Mouse (Mus musculus): Measurements from ENCODE around the gene Ksr1.

The Ksr1 gene

GRCm38 (mm10) chr11:79045231-79045630 lies 101.0 kb downstream of the Ksr1 start:
- no peak for DNase-seq (ENCODE audit: low spot score in 2 of 2)

- DNase-seq (ENCODE audit: low spot score in 2 of 2): no peak
Observed at GRCm38 (mm10) chr11:79044798-79045197, 101.4 kb downstream of the Ksr1 start.

DNA sequence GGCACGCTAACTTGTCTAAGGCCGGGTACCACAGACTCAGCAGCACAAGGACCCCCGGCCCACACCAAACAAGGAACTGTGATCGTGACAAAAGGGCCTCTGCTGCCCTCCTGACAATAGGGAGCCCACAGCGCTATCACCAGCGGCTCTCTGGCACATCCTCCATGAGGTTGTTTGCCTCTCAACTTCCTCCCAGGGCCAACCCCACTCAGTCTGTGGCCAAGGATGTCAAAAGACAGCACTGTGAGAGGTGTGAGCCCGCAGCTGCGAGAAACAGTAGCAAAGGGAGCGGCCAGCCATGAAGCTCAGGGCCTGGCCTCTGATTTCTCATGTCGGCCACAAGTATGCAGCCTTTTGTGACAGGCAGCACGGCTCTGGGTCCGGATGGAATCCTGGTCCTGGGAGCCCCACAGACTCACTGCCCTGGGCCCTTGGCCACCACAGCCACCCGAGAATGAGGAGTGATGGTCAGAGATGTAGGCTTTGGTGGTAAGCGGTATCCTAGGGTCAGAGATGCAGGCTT lies 104.2 kb downstream of the Ksr1 start:
- no peak for DNase-seq (ENCODE audit: low spot score in 2 of 2)

DNA sequence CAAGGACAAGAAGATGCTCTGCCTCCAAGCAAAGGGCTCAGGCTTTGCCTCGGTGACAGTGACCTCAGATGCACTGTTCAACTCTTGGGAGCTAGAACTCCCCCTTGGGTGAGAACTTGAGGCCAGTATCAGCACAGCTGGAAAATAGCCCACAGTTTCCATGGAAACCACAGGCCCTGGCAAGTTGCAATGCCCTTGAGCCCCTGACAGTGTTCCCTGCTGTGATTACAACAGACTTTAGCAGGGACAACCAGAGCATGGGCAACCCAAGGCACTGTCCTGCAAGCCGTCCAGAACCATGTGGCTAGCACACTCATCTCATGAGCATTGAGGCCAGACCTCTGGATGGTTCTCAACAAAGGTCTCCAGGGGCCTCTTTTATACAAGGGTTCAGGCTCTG lies 106.7 kb downstream of the Ksr1 start:
- peak; percentile 22 to 25 for DNase-seq (ENCODE audit: low spot score in 2 of 2)

GRCm38 (mm10) chr11:79037555-79037954 lies 108.7 kb downstream of the Ksr1 start:
- no peak for DNase-seq (ENCODE audit: low spot score in 2 of 2)

DNA sequence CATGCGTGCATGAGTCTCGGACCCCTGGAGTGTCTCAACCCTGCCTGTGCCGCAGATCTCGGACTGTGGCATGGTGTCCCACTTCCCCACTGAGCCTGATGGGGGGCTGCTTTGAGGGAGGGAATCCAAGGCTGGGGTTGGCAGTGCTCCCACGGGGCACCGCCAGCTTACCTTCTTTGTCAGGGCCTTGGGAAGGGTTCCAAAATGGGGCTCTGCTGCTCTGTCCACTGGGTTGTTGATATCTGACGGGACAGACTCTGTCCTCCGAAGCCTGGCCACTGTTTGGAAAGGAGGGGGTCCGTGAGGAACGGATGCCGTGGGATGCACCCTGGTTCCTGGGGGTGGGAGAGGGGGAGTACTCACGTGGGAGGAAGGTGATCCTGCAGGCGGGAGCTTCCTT lies 109.9 kb downstream of the Ksr1 start:
- DNase-seq (ENCODE audit: low spot score in 2 of 2): no peak

GRCm38 (mm10) chr11:79033636-79034035 lies 112.6 kb downstream of the Ksr1 start:
- no peak for DNase-seq (ENCODE audit: low spot score in 2 of 2)

- DNase-seq (ENCODE audit: low spot score in 2 of 2): no peak
Observed at GRCm38 (mm10) chr11:79033021-79033420, 113.2 kb downstream of the Ksr1 start.

DNA sequence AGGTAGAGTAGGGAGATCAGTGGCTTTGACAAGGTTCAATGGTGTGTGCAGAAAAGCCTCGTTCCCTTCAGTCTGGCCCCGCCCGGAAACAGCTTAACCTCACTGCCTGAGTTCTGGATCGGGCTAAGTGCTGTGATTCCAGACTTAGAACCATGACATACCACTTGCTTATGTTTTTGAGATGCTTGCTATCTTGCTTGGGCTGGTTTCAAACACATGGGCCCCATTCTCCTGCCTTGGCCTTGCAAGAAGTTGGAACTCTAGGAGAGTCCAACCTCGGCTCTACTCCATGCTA lies 114.8 kb downstream of the Ksr1 start:
- no peak for DNase-seq (ENCODE audit: low spot score in 2 of 2)

- DNase-seq (ENCODE audit: low spot score in 2 of 2): peak; percentile 86 to 88
Observed at GRCm38 (mm10) chr11:79030570-79031451, 115.4 kb downstream of the Ksr1 start.

DNA sequence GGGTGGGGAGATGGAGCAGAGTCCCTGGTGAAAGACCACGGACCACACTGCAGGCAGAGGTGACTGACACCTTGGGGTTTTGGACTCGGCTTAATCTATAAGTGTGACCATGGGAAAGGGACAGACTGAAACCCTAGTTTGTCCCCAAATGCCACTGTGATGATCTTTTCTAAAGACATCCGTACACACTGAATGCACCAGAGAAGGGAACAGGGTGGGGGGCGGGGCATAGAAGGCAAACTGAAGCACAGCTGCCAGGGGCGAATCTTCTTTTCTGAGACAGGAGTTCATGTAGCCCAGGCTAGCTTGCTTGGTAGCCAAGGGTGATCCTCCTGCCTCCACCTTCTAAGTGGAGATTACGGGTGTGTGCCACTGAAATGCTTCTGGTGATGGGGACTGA lies 122.5 kb downstream of the Ksr1 start:
- DNase-seq (ENCODE audit: low spot score in 2 of 2): no peak

- DNase-seq (ENCODE audit: low spot score in 2 of 2): no peak
Observed at GRCm38 (mm10) chr11:79023342-79023741, 122.9 kb downstream of the Ksr1 start.

DNA sequence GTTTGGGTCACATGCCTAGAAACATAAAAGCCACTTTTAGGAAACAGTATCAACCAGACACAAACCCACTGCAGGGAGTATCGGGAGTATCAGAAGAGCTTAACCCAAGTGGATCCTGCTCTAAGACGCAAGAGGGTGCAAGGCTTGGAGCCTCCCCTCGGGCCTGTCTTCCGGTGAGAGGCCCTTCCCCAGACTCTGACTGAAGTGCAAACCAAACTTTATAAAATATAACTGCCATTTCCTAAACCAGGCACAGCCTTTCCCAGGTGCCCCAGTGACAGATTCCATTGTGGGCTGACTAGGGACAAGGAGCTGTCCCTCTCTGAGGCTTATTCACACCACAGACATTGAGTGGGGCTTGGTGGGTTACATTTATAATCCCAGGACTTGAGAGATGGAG lies 123.4 kb downstream of the Ksr1 start:
- no peak for DNase-seq (ENCODE audit: low spot score in 2 of 2)

DNA sequence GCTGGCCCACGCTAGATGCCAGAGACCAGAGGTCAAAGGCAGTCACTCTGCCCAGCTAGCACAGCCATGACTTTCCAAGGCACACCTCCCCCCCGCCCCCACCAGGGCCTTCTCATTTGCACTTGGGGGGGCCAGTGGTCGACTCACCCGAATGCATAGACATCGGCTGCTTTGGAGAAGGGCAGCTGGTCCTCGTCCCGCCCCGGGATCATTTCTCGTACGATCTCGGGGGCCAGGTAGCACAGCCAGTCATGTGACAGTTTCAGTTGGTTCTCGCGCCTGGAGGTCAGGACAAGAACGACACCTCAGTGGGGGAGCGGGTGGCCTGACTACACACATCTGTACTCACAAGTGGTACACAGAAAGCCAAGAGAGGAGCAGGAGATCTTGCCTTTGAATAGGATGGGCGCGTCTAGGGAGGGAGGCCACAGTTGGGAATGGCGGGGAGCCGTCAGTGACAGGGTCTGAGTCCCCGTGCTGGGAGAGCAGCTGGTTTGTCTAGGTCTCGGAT lies 125.6 kb downstream of the Ksr1 start:
- DNase-seq (ENCODE audit: low spot score in 2 of 2): no peak

DNA sequence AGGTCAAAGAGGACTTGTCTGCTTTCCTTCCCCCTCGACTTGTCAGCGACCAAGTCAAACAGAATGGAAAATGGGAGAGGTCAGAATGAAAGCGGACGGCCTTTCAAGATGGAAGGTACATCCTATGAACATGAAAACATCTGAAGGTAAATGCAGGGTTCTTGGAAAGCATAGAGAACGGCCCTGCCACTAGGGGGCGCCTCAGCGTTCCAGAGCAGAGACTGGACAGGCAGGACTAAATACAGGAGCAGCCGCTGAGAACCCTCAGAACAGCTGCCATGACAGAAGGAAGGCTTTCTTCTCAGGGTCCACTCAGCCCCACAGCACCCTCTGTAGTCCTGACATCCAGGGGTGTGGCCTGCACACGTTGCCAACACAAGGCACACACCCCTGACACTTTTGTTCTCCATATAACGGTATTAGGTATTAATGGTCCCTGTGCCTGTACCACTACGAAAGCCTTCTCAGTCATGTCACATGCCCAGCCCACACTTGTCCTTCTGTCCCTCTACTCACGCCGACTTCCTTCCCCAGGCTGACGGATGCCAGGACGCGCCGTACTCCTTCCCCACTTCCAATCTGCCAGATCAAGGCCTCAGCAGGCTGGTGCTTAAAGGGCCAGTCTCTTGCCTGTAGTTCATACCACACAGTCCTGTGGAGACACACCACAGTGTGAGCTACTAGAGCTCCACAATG lies 126.2 kb downstream of the Ksr1 start:
- DNase-seq (ENCODE audit: low spot score in 2 of 2): peak; percentile 31 to 40

DNA sequence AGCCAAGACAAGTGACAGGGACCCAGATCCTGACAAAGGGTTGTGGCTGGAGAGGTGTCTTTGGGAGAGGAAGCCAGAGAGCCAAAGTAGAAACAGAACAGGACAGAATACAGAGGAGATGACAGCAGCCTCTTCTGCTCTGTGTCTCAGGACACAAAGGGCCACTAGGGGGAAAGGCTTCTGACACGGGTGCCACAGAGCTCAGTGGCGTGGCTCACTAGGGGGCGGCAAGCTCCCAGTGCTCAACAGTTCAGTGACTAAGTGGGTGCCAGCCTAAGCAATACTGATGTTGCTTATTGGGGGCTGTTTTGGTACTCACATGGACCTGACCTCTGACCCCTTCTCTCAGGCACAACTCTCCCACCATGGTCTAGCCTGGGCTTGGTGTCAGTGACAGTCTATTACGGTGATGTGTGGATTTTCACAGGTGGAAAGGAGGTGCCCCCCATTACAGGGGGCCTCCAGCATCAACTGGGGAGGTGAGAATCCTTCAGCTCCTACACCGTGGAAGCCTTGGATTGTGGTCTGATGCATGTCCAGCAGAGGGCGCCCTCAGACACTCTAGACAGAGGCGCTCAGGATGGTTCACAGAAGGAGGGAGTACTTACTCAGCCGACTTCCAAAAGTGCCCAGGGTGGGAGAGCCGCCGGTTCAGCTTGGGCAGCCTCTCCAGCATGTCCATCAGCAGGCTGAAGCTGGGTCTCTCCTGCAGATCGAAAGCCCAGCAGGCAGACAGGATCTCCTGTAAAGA lies 127.1 kb downstream of the Ksr1 start:
- DNase-seq (ENCODE audit: low spot score in 2 of 2): peak; percentile 75 to 76

DNA sequence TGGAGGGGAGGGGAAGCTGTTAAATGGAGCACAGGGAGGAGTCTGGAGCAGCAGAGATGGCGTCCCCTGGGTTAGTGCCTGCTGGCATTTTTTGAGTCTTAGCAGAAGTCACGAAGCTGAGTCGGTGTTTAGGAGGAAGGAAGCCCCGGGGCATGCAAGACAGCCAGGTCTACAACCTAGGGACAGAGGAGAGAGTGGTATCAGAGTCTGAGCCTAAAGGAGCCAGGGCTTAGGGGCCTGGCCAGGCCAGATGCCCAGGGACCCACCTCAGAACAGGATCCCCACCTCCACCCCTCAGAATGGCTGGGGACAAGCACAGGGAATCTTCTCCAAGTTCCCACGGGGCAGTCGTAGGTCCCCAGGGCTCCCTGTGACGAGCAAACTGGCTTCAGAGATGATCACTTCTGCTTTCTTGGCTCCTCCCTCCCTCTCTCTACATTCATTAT lies 129.0 kb downstream of the Ksr1 start:
- no peak for DNase-seq (ENCODE audit: low spot score in 2 of 2)

DNA sequence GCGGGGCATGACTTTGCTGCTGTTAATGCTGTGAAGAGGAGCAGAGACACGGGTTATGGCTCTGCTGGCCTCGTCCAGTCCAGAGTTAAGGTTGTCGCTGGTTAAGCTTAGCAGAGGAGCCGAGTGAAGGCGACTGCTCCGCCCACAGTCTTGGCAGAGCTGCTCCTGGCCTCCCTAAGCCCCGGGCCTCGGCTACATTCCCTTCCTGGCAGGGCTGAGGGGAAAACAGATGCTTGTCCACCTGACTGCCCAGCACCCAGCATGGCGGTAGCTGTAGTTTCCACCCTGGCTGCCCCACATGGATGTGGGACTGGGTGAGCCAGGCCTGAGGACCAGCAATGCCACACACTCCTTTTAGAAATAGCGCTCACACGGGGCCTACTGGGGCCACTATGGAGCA lies 130.0 kb downstream of the Ksr1 start:
- no peak for DNase-seq (ENCODE audit: low spot score in 2 of 2)

DNA sequence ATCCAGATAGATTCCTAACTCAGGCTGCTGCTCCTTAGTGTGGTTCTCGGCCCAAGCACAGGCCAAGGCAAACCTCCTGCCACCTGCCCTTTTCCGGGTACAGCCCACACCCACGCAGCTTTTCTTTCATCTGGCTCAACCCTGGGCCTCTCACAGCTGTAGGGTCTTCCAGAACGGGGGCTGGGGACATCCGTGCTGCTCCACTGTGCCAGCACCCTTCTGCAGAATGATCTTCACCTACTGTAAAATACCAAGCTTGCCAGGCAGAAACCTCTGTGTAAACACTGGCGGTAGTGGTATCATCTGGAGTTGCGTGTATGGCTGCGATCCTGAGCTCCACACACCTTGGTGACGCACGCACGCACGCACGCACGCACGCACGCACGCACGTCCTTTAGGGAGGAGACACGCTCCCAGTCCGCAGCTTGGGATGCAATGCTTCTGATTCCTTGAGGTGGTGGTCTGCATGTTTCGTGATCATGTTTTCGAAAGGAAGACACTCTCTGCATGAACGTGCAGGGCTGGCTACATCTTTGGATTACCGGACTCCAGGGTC lies 130.5 kb downstream of the Ksr1 start:
- no peak for DNase-seq (ENCODE audit: low spot score in 2 of 2)

DNA sequence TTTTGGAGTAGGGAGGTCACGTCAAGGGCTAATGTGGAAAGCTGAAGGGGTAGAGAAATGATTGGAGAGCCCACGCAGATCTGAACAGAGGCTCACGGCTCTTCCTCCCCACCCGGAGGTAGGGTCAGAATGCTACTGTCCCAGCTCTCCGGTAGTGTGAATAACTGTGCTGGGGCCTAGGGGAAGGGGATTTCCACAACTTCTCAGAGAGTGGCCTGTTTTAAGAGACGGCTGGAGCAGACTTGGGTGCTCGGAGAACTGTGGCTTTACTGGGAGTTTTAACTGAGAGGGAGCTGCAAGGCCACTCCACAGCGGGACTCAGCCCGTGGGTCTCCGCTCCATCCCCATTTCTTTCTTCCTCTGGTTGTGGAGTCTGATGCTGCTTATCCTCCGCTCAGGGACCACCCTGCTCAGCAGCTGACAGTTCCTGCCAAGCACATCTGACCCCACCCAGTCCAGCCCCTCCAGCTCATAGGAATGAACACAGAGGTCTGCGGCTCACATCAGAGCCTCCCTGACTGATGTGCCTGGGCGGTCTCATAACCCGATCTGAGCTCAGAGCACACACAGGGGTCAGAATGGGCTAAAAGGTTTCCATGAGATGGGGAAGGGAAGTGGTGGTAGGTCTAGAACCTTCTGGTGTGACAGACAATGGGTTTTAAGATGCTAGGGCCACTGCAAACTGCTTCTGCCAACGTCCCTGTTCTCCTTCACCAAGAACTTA lies 131.4 kb downstream of the Ksr1 start:
- no peak for DNase-seq (ENCODE audit: low spot score in 2 of 2)

- DNase-seq (ENCODE audit: low spot score in 2 of 2): no peak
Observed at GRCm38 (mm10) chr11:79013806-79014205, 132.4 kb downstream of the Ksr1 start.
